Mouse (Mus musculus) liver, adult 2 months (tissue): ENCODE data around the gene Dpf3. TPM values are rescaled to one million over a fixed set of nuclear protein-coding genes. Genes with fewer than 3 reads are reported as not detected.

Experiments used
- DNase-seq: peaks from one replicate; pipeline ENCODE4 v3.0.0-alpha.2; 2011; ENCODE audit warnings: low read depth, low spot score; ENCODE audit errors: extremely low read depth
- H3K27ac ChIP-seq: fragments of 200-500 bp; replicated peaks from 2 replicates; pipeline ENCODE4 v1.5.1; 2012; ENCODE audit warnings: low read depth, mild to moderate bottlenecking, control low read depth, inconsistent platforms, low read length; ENCODE audit not compliant: insufficient read depth
- H3K27me3 ChIP-seq: fragments of 200-500 bp; 2 replicates; pipeline ENCODE4 v1.6.1; 2012; ENCODE audit warnings: mild to moderate bottlenecking, moderate library complexity, low read length, inconsistent platforms; ENCODE audit not compliant: control insufficient read depth, insufficient read depth
- H3K36me3 ChIP-seq: fragments of 200-500 bp; 2 replicates; pipeline ENCODE4 v1.6.1; 2012; ENCODE audit warnings: low read length, inconsistent platforms; ENCODE audit not compliant: control insufficient read depth, insufficient read depth
- H3K4me1 ChIP-seq: fragments of 200-500 bp; 2 replicates; pipeline ENCODE4 v1.6.1; 2011; ENCODE audit warnings: low read length; ENCODE audit not compliant: control insufficient read depth, insufficient read depth
- H3K4me3 ChIP-seq: fragments of 200-500 bp; 2 replicates; pipeline ENCODE4 v1.5.1; 2011; ENCODE audit warnings: low read depth, mild to moderate bottlenecking, control low read depth, low read length, moderate library complexity; ENCODE audit not compliant: insufficient read depth
- H3K79me2 ChIP-seq: fragments of 200-500 bp; 2 replicates; pipeline ENCODE4 v1.6.1; 2012; ENCODE audit warnings: inconsistent platforms, mild to moderate bottlenecking, low read length, moderate library complexity; ENCODE audit not compliant: control insufficient read depth, insufficient read depth
- H3K9ac ChIP-seq: fragments of 200-500 bp; 2 replicates; pipeline ENCODE4 v1.6.1; 2012; ENCODE audit warnings: low read depth, mild to moderate bottlenecking, control low read depth, inconsistent platforms, low read length
- CTCF ChIP-seq: fragments of 200-500 bp; IDR thresholded peaks from 2 replicates; pipeline ENCODE4 v1.5.1; 2011; ENCODE audit warnings: low read depth, low read length, control low read depth
- POLR2A ChIP-seq: fragments of 200-500 bp; IDR thresholded peaks from 2 replicates; pipeline ENCODE4 v1.6.1; 2011; ENCODE audit warnings: low read length, control low read depth; ENCODE audit not compliant: insufficient read depth; ENCODE audit errors: extremely low read depth
- WGBS: fragments of 180-500 bp; shearing (Covaris S2); methylation state at CpG from one replicate; pipeline ENCODE4 v1.1.7; 2018; 5-methylcytosine and 5-hydroxymethylcytosine counted together
- polyA plus RNA-seq: library from polyadenylated mRNA; depleted of rRNA; stranded (reverse); fragments of >200 nt; gene quantifications from 2 replicates; pipeline ENCODE4 v1.2.3, GENCODE M21; 2012
- total RNA-seq: library from RNA; depleted of rRNA; stranded (reverse); fragments of >200 nt; gene quantifications from 2 replicates; pipeline ENCODE4 v1.2.3, GENCODE M21; 2014

Gene Dpf3
- total and polyA plus RNA-seq, 2 experiments = 1.6 to 2.4 TPM

DNA sequence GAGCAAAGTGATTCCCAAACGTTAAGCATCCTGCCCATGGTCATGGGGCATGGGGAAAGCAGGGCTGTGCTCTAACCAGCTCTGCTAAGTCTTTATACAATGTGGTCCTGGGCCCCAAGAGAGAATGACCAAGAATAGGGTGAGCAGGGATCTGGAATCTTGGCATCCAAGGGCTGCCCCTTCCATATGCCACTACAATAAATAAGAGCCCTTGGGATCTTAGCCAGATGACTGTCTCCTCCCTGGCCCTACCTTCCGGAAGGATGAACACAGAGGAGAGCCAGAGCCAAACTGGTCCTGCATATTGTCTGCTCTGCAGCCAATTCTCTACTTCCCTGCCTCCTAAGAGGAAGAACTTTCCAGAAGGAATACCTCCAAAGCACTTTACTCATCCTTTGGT is 238.9 kb downstream of the Dpf3 start:
- no peaks in the 10 kb centered on the region for H3K27me3 ChIP-seq
- no peak overlapping the region for H3K9ac ChIP-seq
- no peak overlapping the region for H3K4me3 ChIP-seq
- H3K27ac ChIP-seq = no peak overlapping the region
- H3K36me3 ChIP-seq = no peaks in the 10 kb centered on the region
- TF ChIP-seq POLR2A (no peak), CTCF (no peak)
- no peaks in the 10 kb centered on the region for H3K79me2 ChIP-seq
- 80% methylated on average over 2 of the region's 2 CpGs for WGBS
- H3K4me1 ChIP-seq = no peaks in the 10 kb centered on the region
- no peak for DNase-seq

DNA sequence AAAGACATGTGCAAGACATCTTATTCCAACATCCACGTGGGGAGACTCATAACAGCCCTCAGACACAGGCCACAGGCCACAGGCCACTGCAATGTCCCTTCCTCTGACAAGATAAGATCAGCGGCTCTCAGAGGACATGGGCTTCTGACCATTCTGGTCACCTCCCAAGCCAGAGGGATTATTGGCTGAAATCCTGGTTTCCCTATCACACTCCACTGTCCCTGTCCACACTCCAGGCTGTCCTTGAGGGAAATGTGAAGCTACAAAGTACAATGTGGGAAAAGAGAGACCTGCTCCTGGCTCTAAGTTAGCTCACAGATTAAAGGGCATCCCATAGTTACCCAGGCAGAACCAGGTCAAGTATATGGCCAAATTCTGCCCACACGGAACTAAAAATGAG is 239.8 kb downstream of the Dpf3 start:
- no peak overlapping the region for H3K27ac ChIP-seq

DNA sequence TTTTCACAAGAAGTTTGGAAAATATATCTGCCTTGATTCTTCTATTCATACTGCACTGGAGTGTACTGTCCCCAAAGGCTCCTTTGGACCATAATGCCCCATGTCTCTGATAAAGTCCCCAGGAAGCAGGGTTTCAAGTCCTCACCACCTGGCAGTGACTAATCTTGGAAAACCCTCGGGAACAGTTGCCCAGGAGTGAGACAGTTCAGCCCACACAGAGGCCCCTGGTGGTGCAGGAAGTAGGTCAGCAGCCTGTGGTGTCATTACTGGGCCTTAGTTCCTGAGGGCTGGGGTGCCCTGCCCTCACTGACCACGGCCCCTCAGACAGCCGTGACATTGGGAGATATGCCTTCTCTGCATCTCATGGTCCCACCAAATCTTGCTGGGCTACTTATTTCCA is 246.5 kb downstream of the Dpf3 start:
- 64% methylated on average over 3 of the region's 3 CpGs for WGBS
- no peak overlapping the region for H3K4me3 ChIP-seq
- H3K9ac ChIP-seq = no peak overlapping the region
- no peaks in the 10 kb centered on the region for H3K27me3 ChIP-seq
- H3K27ac ChIP-seq = no peak overlapping the region
- no peaks in the 10 kb centered on the region for H3K4me1 ChIP-seq
- no peak for DNase-seq
- H3K79me2 ChIP-seq = no peaks in the 10 kb centered on the region
- no peak for TF ChIP-seq POLR2A
- no peak for TF ChIP-seq CTCF
- no peaks in the 10 kb centered on the region for H3K36me3 ChIP-seq

More for the DNA sequence above, 239.8 kb downstream of the Dpf3 start:
- no peaks in the 10 kb centered on the region for H3K27me3 ChIP-seq
- no peaks in the 10 kb centered on the region for H3K4me1 ChIP-seq
- H3K9ac ChIP-seq = no peak overlapping the region
- no peak for TF ChIP-seq POLR2A
- TF ChIP-seq CTCF = no peak
- H3K79me2 ChIP-seq = no peaks in the 10 kb centered on the region
- no peak overlapping the region for H3K4me3 ChIP-seq
- WGBS = 59% methylated on average over 3 of the region's 3 CpGs
- DNase-seq = peak; percentile 41
- no peaks in the 10 kb centered on the region for H3K36me3 ChIP-seq

DNA sequence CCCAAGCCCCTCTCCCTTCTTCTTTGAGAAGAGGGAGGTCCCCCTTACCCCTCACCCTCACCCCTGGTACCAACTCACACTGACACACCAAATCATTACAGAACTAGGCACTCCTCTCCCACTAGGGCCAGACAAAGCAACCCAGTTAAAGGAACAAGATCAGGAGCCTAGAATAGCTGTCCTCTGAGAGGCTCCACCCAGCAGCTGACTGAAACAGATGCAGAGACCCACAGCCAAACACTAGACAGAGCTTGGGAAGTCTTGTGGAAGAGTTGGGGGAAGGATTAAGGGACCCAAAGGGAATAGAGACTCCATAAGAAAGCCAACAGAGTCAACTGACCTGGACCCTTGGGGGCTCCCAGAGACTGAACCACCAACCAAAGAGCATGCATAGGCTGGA is 246.9 kb downstream of the Dpf3 start:
- H3K79me2 ChIP-seq = no peaks in the 10 kb centered on the region
- H3K27ac ChIP-seq = no peak overlapping the region

DNA sequence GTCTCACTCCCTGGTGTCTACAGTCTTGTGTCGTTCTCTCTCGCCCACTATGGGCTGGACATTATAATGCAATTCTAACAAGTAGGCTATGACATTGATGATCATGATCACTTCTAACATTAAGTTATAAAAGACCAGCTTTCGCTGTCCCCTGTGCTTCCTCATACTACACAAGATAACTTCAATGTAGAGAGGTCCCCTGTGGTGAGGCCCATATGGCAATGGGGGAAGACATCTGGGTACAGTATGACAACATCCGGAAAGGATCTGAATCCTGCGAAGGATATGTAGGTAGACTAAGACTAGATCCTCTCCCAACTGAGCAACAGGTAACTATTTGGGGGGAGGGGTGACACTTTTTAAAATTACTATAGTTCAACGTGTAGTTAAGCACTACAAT is 251.7 kb downstream of the Dpf3 start:
- no peak for DNase-seq
- Histone ChIP-seq H3K27me3 (no peaks in the 10 kb centered on the region), H3K36me3 (no peaks in the 10 kb centered on the region), H3K27ac (no peak overlapping the region), H3K4me1 (no peaks in the 10 kb centered on the region), H3K4me3 (no peak overlapping the region), H3K9ac (no peak overlapping the region), H3K79me2 (no peaks in the 10 kb centered on the region)
- TF ChIP-seq CTCF = no peak
- TF ChIP-seq POLR2A = no peak
- 96% methylated on average over 6 of the region's 6 CpGs for WGBS

More for the DNA sequence above, 246.9 kb downstream of the Dpf3 start:
- H3K9ac ChIP-seq = no peak overlapping the region
- no peaks in the 10 kb centered on the region for H3K36me3 ChIP-seq
- no peak for TF ChIP-seq CTCF
- TF ChIP-seq POLR2A = no peak
- no peak overlapping the region for H3K4me3 ChIP-seq
- no peaks in the 10 kb centered on the region for H3K27me3 ChIP-seq
- H3K4me1 ChIP-seq = no peaks in the 10 kb centered on the region
- no peak for DNase-seq

DNA sequence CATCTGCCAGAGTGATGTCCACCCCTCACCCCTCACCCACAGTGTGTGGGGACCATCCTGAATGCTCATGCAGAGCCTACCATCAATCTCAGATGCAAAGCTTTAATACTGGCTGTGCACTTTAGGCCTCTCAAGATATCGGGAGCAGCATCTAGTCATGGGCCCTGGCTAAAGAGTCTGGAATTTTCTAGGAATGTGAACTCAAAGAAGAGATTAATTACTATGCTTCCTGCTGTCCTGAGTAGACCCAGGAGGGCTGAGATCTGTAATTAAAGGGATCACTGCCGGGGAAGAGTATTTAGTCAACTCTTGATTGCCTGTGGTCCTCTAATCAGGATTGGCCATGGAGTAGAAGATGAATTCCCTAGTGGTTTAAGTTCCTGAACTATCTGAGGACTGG is 252.5 kb downstream of the Dpf3 start:
- no peak for TF ChIP-seq CTCF
- no peak for TF ChIP-seq POLR2A
- Histone ChIP-seq H3K4me1 (no peaks in the 10 kb centered on the region), H3K79me2 (no peaks in the 10 kb centered on the region), H3K4me3 (no peak overlapping the region), H3K36me3 (no peaks in the 10 kb centered on the region), H3K27me3 (no peaks in the 10 kb centered on the region), H3K27ac (no peak overlapping the region), H3K9ac (no peak overlapping the region)
- WGBS = 89% methylated on average over 2 of the region's 2 CpGs
- no peak for DNase-seq
